Mouse (Mus musculus): ENCODE data around the gene Zkscan2. TPM values are rescaled to one million over a fixed set of nuclear protein-coding genes. Genes with fewer than 3 reads are reported as not detected.

Gene Zkscan2
- total RNA-seq, 2 experiments from 2014 or later: 16.0 to 17.3 TPM

DNA sequence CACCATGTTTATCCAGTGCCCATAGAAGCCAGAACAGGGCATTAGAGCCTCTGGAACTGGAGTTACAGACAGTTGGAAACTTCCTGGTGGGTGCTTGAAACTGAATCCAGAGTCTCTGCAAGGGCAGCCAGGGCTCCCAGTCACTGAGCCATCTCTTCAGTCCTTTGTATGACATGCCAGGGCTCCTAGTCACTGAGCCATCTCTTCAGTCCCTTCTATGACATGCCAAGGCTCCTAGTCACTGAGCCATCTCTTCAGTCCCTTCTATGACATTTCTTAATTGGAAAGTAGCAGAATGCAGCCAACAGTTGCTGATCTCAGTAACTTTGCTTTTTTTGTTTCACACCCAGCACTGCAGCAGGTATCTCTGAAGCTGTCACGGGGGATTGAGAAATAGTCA is 58.2 kb downstream of the Zkscan2 start:
- no peak for DNase-seq (ENCODE audit: low spot score in 2 of 2)

DNA sequence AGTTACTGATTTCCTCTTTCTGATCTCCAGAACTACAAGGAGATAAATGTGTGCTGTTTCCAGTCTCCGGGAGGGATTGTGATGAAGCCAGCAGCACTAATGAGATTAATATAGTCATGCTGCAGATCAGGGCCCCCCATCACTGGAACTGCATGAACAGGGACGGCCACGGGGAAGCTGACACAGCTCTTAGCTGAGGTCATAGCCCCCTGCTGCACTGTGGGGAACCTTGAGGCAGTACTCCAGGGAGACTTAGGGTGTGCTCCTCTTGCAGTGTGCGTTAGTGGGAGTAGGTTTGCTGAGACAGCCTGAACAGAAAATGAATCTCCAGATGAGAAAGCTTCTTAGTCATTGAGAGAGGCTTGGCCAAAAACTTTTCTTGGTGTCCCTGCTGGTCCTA is 69.0 kb downstream of the Zkscan2 start:
- no peak for DNase-seq (ENCODE audit: low spot score in 2 of 2)

DNA sequence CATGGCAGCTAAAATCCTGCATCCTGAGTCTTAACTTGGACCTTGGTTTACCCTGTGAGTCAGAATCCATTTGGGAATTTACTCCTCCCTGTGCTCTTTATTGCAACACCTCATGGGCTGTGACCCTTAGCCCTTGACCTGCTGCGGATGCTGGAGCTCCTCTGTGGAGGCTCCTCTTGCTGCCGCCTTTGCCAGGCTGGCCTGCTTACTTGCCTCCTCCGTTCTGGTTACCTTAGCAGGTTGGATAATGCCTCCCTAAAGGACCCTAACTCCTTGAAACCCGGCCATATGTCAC is 69.9 kb downstream of the Zkscan2 start:
- DNase-seq (ENCODE audit: low spot score in 2 of 2): no peak

DNA sequence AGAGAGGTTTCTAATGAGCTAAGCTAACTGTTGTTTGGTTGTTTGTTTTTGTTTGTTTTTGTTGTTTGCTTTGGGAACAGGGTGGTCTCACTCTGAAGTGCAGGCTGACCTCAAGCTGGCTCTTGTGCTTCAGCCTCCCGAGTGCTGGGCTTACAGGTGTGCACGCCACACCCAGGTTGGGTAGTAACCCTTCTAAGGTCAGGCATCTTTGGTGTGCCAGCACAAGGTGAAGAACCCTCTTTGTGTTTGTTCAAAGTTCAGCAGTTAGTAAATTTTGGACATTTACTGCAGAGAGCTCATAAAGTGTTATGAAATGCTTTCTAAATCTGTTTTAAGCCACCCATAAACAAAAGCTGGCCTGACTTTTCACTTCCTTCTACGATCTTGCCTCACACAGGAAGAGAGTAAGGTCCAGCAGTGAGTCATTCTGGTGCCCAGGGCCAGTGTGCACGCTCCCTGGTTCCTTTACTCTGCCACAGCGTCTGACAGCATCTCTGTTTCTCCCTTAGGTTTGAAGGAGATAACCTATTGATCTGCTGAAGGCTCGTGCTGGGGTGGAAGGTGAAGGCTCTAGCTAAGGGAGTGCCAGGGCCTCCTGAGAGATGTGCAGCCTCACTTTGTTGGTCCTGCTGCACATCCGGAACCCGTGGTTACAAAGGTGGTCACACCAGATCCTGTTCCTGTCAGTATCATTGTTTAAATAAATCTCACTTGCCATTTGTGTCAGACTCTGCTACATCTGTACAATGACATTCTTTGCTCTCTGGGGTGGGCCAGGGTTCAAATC is 70.4 kb downstream of the Zkscan2 start:
- no peak for DNase-seq (ENCODE audit: low spot score in 2 of 2)

Other genes with a start within 250 kb of the Zkscan2 start
- 10 to 100 TPM; 87.2 to 98.6 TPM for gene Lcmt1, start 130.7 kb downstream of the Zkscan2 start, total RNA-seq (2021)
- 10 to 100 TPM; 24.5 to 25.2 TPM for gene Arhgap17, start 130.5 kb downstream of the Zkscan2 start, total RNA-seq (2021)
- not detected for gene Aqp8, start 38.2 kb downstream of the Zkscan2 start, total RNA-seq (2021)